Mouse (Mus musculus) liver, adult 2 months (tissue): ENCODE results near the gene Ppp1r9a. TPM values are rescaled to one million over a fixed set of nuclear protein-coding genes. Genes with fewer than 3 reads are reported as not detected.
A peak's percentile ranks its signal among the peaks of the same experiment; 100 is the strongest.
"Not testable (repeated sequence)": the region's sequence is repeated elsewhere in the genome, so short reads cannot be mapped to it uniquely, and the experiment has no call there.

Experiments
- DNase-seq: peaks from one replicate; pipeline ENCODE4 v3.0.0-alpha.2; 2011; ENCODE audit warnings: low read depth, low spot score; ENCODE audit errors: extremely low read depth
- H3K27ac ChIP-seq: fragments of 200-500 bp; replicated peaks from 2 replicates; pipeline ENCODE4 v1.5.1; 2012; ENCODE audit warnings: low read depth, mild to moderate bottlenecking, control low read depth, inconsistent platforms, low read length; ENCODE audit not compliant: insufficient read depth
- H3K27me3 ChIP-seq: fragments of 200-500 bp; 2 replicates; pipeline ENCODE4 v1.6.1; 2012; ENCODE audit warnings: mild to moderate bottlenecking, moderate library complexity, low read length, inconsistent platforms; ENCODE audit not compliant: control insufficient read depth, insufficient read depth
- H3K36me3 ChIP-seq: fragments of 200-500 bp; 2 replicates; pipeline ENCODE4 v1.6.1; 2012; ENCODE audit warnings: low read length, inconsistent platforms; ENCODE audit not compliant: control insufficient read depth, insufficient read depth
- H3K4me1 ChIP-seq: fragments of 200-500 bp; 2 replicates; pipeline ENCODE4 v1.6.1; 2011; ENCODE audit warnings: low read length; ENCODE audit not compliant: control insufficient read depth, insufficient read depth
- H3K4me3 ChIP-seq: fragments of 200-500 bp; 2 replicates; pipeline ENCODE4 v1.5.1; 2011; ENCODE audit warnings: low read depth, mild to moderate bottlenecking, control low read depth, low read length, moderate library complexity; ENCODE audit not compliant: insufficient read depth
- H3K79me2 ChIP-seq: fragments of 200-500 bp; 2 replicates; pipeline ENCODE4 v1.6.1; 2012; ENCODE audit warnings: inconsistent platforms, mild to moderate bottlenecking, low read length, moderate library complexity; ENCODE audit not compliant: control insufficient read depth, insufficient read depth
- H3K9ac ChIP-seq: fragments of 200-500 bp; 2 replicates; pipeline ENCODE4 v1.6.1; 2012; ENCODE audit warnings: low read depth, mild to moderate bottlenecking, control low read depth, inconsistent platforms, low read length
- CTCF ChIP-seq: fragments of 200-500 bp; IDR thresholded peaks from 2 replicates; pipeline ENCODE4 v1.5.1; 2011; ENCODE audit warnings: low read depth, low read length, control low read depth
- POLR2A ChIP-seq: fragments of 200-500 bp; IDR thresholded peaks from 2 replicates; pipeline ENCODE4 v1.6.1; 2011; ENCODE audit warnings: low read length, control low read depth; ENCODE audit not compliant: insufficient read depth; ENCODE audit errors: extremely low read depth
- WGBS: fragments of 180-500 bp; shearing (Covaris S2); methylation state at CpG from one replicate; pipeline ENCODE4 v1.1.7; 2018; 5-methylcytosine and 5-hydroxymethylcytosine counted together
- polyA plus RNA-seq: library from polyadenylated mRNA; depleted of rRNA; stranded (reverse); fragments of >200 nt; gene quantifications from 2 replicates; pipeline ENCODE4 v1.2.3, GENCODE M21; 2012
- total RNA-seq: library from RNA; depleted of rRNA; stranded (reverse); fragments of >200 nt; gene quantifications from 2 replicates; pipeline ENCODE4 v1.2.3, GENCODE M21; 2014

The Ppp1r9a gene
- total and polyA plus RNA-seq, 2 experiments = 0.75 to 3.0 TPM

- 93% methylated on average over 6 of the region's 6 CpGs for WGBS
- Histone ChIP-seq H3K4me3 (no peak overlapping the region), H3K4me1 (no peaks in the 10 kb centered on the region), H3K27ac (no peak overlapping the region), H3K79me2 (no peaks in the 10 kb centered on the region), H3K27me3 (no peaks in the 10 kb centered on the region), H3K36me3 (no peaks in the 10 kb centered on the region), H3K9ac (no peak overlapping the region)
- no peak for DNase-seq
- TF ChIP-seq POLR2A = no peak
- TF ChIP-seq CTCF = no peak
These were observed 2.8 kb upstream of the Ppp1r9a start for GRCm38 (mm10) chr6:4899906-4900305.

- no peak for TF ChIP-seq CTCF
- no peak for TF ChIP-seq POLR2A
- H3K79me2 ChIP-seq = no peaks in the 10 kb centered on the region
- no peaks in the 10 kb centered on the region for H3K36me3 ChIP-seq
- no peaks in the 10 kb centered on the region for H3K4me1 ChIP-seq
- DNase-seq = peak; percentile 20
- no peak overlapping the region for H3K27ac ChIP-seq
- no peaks in the 10 kb centered on the region for H3K27me3 ChIP-seq
- H3K9ac ChIP-seq = peak overlapping the region; percentile 73
- WGBS = under 1% methylated on average over 77 of the region's 77 CpGs
- peak overlapping the region; percentile 74 for H3K4me3 ChIP-seq
These were observed 773 bp downstream of the Ppp1r9a start for GRCm38 (mm10) chr6:4903325-4904054.

GRCm38 (mm10) chr6:4904055-4904450, 1.3 kb downstream of the Ppp1r9a start:
- no peak for DNase-seq

GRCm38 (mm10) chr6:4910042-4910634, 7.4 kb downstream of the Ppp1r9a start:
- Histone ChIP-seq H3K36me3 (no peaks in the 10 kb centered on the region), H3K4me3 (no peak overlapping the region), H3K79me2 (no peaks in the 10 kb centered on the region), H3K27ac (no peak overlapping the region), H3K9ac (no peak overlapping the region), H3K27me3 (no peaks in the 10 kb centered on the region), H3K4me1 (no peaks in the 10 kb centered on the region)
- 93% methylated on average over 10 of the region's 10 CpGs for WGBS
- no peak for DNase-seq
- TF ChIP-seq POLR2A = no peak
- no peak for TF ChIP-seq CTCF

More at GRCm38 (mm10) chr6:4904055-4904450, 1.3 kb downstream of the Ppp1r9a start:
- Histone ChIP-seq H3K36me3 (no peaks in the 10 kb centered on the region), H3K4me1 (no peaks in the 10 kb centered on the region), H3K27ac (no peak overlapping the region), H3K4me3 (peak overlapping the region; percentile 74), H3K79me2 (no peaks in the 10 kb centered on the region), H3K9ac (no peak overlapping the region), H3K27me3 (no peaks in the 10 kb centered on the region)
- no peak for TF ChIP-seq CTCF
- TF ChIP-seq POLR2A = no peak
- 30% methylated on average over 9 of the region's 9 CpGs for WGBS

GRCm38 (mm10) chr6:4918470-4918869, 15.8 kb downstream of the Ppp1r9a start:
- DNase-seq = no peak
- no peaks in the 10 kb centered on the region for H3K79me2 ChIP-seq
- no peak overlapping the region for H3K9ac ChIP-seq
- no peaks in the 10 kb centered on the region for H3K36me3 ChIP-seq
- TF ChIP-seq POLR2A (no peak), CTCF (no peak)
- no peak overlapping the region for H3K4me3 ChIP-seq
- H3K4me1 ChIP-seq = no peaks in the 10 kb centered on the region; the same call in 1 of the 2 replicates
- WGBS = 66% methylated on average over 5 of the region's 5 CpGs
- H3K27ac ChIP-seq = no peak overlapping the region
- H3K27me3 ChIP-seq = no peaks in the 10 kb centered on the region

- DNase-seq, H3K27me3 ChIP-seq, H3K79me2 ChIP-seq, H3K36me3 ChIP-seq, H3K4me3 ChIP-seq, H3K9ac ChIP-seq, H3K27ac ChIP-seq, H3K4me1 ChIP-seq: not testable (repeated sequence)
These were observed 21.1 kb downstream of the Ppp1r9a start for GRCm38 (mm10) chr6:4923791-4924190.
